Mouse (Mus musculus) erythroblast, embryonic 14.5 days (primary cell): ENCODE data around the gene Cep85l. TPM values are rescaled to one million over a fixed set of nuclear protein-coding genes. Genes with fewer than 3 reads are reported as not detected.
A peak's percentile ranks its signal among the peaks of the same experiment; 100 is the strongest.

Experiments used
- H3K27me3 ChIP-seq: 2 replicates; pipeline ENCODE4 v1.6.1; 2012; ENCODE audit warnings: inconsistent platforms; ENCODE audit not compliant: control insufficient read depth
- H3K36me3 ChIP-seq: 2 replicates; pipeline ENCODE4 v1.6.1; 2012; ENCODE audit warnings: mild to moderate bottlenecking, inconsistent platforms; ENCODE audit not compliant: control insufficient read depth
- H3K4me1 ChIP-seq: 2 replicates; pipeline ENCODE4 v1.6.1; 2012; ENCODE audit warnings: inconsistent platforms; ENCODE audit not compliant: control insufficient read depth
- H3K4me3 ChIP-seq: replicated peaks from 2 replicates; pipeline ENCODE3; 2012; ENCODE audit warnings: moderate library complexity, mild to moderate bottlenecking, inconsistent platforms
- H3K9me3 ChIP-seq: 2 replicates; pipeline ENCODE4 v1.6.1; 2012; ENCODE audit warnings: low read length, inconsistent platforms, mixed read lengths; ENCODE audit not compliant: control insufficient read depth
- GATA1 ChIP-seq: IDR thresholded peaks from 2 replicates; pipeline ENCODE4 v1.6.1; 2012; ENCODE audit warnings: low read length, inconsistent platforms, mixed read lengths
- TAL1 ChIP-seq: IDR thresholded peaks from 3 replicates; pipeline ENCODE4 v1.6.1; 2012; ENCODE audit warnings: low read length, inconsistent platforms, mixed read lengths
- polyA plus RNA-seq: library from polyadenylated mRNA; stranded (reverse); fragments of >175 nt; gene quantifications from 2 replicates; pipeline ENCODE4 v1.2.3, GENCODE M21; 2012

Cep85l gene
- polyA plus RNA-seq, result under 0.01 and 0.02 TPM in 2 replicates

GRCm38 (mm10) chr10:53379709-53380106 lies at the start of gene Cep85l:
Gene Cep85l (minus strand): TSS chr10:53379947.
- peak within 1 kb of the TSS; percentile 80 for H3K4me3 ChIP-seq
- peaks cover 22% of the 10 kb centered on the region for H3K4me1 ChIP-seq
- TF ChIP-seq GATA1 (no peak), TAL1 (no peak)
- no peaks in the 10 kb centered on the region for H3K9me3 ChIP-seq
- H3K36me3 ChIP-seq, result no peaks in the 10 kb centered on the region
- peaks cover 2% of the 10 kb centered on the region; the same call in 1 of the 2 replicates for H3K27me3 ChIP-seq

- Histone ChIP-seq H3K9me3 (no peaks in the 10 kb centered on the region), H3K4me1 (peaks cover 32% of the 10 kb centered on the region)
- no peak for TF ChIP-seq GATA1
- no peak for TF ChIP-seq TAL1
These were observed 49.1 kb upstream of the Cep85l start for GRCm38 (mm10) chr10:53428695-53429447.

GRCm38 (mm10) chr10:53426524-53426923 lies 46.8 kb upstream of the Cep85l start:
- Histone ChIP-seq H3K4me1 (peaks cover 34% of the 10 kb centered on the region), H3K9me3 (no peaks in the 10 kb centered on the region), H3K4me3 (no peak overlapping the region), H3K27me3 (no peaks in the 10 kb centered on the region), H3K36me3 (no peaks in the 10 kb centered on the region)
- TF ChIP-seq TAL1, result no peak
- no peak for TF ChIP-seq GATA1

More at GRCm38 (mm10) chr10:53428695-53429447, 49.1 kb upstream of the Cep85l start:
- Histone ChIP-seq H3K4me3 (no peak overlapping the region), H3K36me3 (no peaks in the 10 kb centered on the region), H3K27me3 (no peaks in the 10 kb centered on the region)

GRCm38 (mm10) chr10:53423091-53423490 lies 43.3 kb upstream of the Cep85l start:
- H3K4me1 ChIP-seq, result peaks cover 36% of the 10 kb centered on the region
- no peak overlapping the region for H3K4me3 ChIP-seq
- no peaks in the 10 kb centered on the region for H3K27me3 ChIP-seq
- no peaks in the 10 kb centered on the region for H3K9me3 ChIP-seq
- TF ChIP-seq GATA1, result no peak
- TF ChIP-seq TAL1, result no peak
- H3K36me3 ChIP-seq, result no peaks in the 10 kb centered on the region

- Histone ChIP-seq H3K4me1 (peaks cover 34% of the 10 kb centered on the region), H3K27me3 (no peaks in the 10 kb centered on the region), H3K36me3 (no peaks in the 10 kb centered on the region), H3K4me3 (no peak overlapping the region), H3K9me3 (no peaks in the 10 kb centered on the region)
- TF ChIP-seq TAL1 (no peak), GATA1 (no peak)
These were observed 42.5 kb upstream of the Cep85l start for GRCm38 (mm10) chr10:53422206-53422605.

- H3K4me1 ChIP-seq, result peaks cover 31% of the 10 kb centered on the region
- H3K36me3 ChIP-seq, result no peaks in the 10 kb centered on the region
- H3K9me3 ChIP-seq, result no peaks in the 10 kb centered on the region
- TF ChIP-seq TAL1 (no peak), GATA1 (no peak)
- no peaks in the 10 kb centered on the region for H3K27me3 ChIP-seq
- no peak overlapping the region for H3K4me3 ChIP-seq
These were observed 41.9 kb upstream of the Cep85l start for GRCm38 (mm10) chr10:53421613-53422012.

- Histone ChIP-seq H3K36me3 (no peaks in the 10 kb centered on the region), H3K4me1 (peaks cover 20% of the 10 kb centered on the region), H3K4me3 (no peak overlapping the region), H3K27me3 (no peaks in the 10 kb centered on the region), H3K9me3 (no peaks in the 10 kb centered on the region)
- TF ChIP-seq TAL1 (no peak), GATA1 (no peak)
These were observed 40.3 kb upstream of the Cep85l start for GRCm38 (mm10) chr10:53420069-53420468.

GRCm38 (mm10) chr10:53419139-53419935 lies 39.6 kb upstream of the Cep85l start:
- no peaks in the 10 kb centered on the region for H3K36me3 ChIP-seq
- no peak overlapping the region for H3K4me3 ChIP-seq
- no peaks in the 10 kb centered on the region for H3K27me3 ChIP-seq
- H3K9me3 ChIP-seq, result no peaks in the 10 kb centered on the region
- TF ChIP-seq GATA1 (no peak), TAL1 (no peak)
- H3K4me1 ChIP-seq, result peaks cover 18% of the 10 kb centered on the region

- Histone ChIP-seq H3K36me3 (no peaks in the 10 kb centered on the region), H3K9me3 (no peaks in the 10 kb centered on the region), H3K4me3 (no peak overlapping the region), H3K27me3 (no peaks in the 10 kb centered on the region), H3K4me1 (peaks cover 13% of the 10 kb centered on the region)
- TF ChIP-seq GATA1, result no peak
- TF ChIP-seq TAL1, result no peak
These were observed 37.3 kb upstream of the Cep85l start for GRCm38 (mm10) chr10:53417015-53417414.
